Mouse (Mus musculus): Measurements from ENCODE around the gene Ndufs7. TPM values are rescaled to one million over a fixed set of nuclear protein-coding genes. Genes with fewer than 3 reads are reported as not detected.
"Not testable (repeated sequence)": the region's sequence is repeated elsewhere in the genome, so short reads cannot be mapped to it uniquely, and the experiment has no call there.

Gene Ndufs7
- 100 to 1,000 TPM; 199 to 204 TPM for total RNA-seq (2021)

GRCm38 (mm10) chr10:80248971-80249640 lies at the start of gene Ndufs7:
TSS of gene Ndufs7 (plus strand) at chr10:80249121.
- DNase-seq, result peak; percentile 95 to 97

- peak; percentile 64 to 67 for DNase-seq
These were observed 49.4 kb upstream of the Ndufs7 start for GRCm38 (mm10) chr10:80199440-80200008.

- no peak for DNase-seq
These were observed 48.4 kb upstream of the Ndufs7 start for GRCm38 (mm10) chr10:80200485-80200884.

- DNase-seq, result no peak
These were observed 44.9 kb upstream of the Ndufs7 start for GRCm38 (mm10) chr10:80204055-80204454.

GRCm38 (mm10) chr10:80207201-80207600 lies 41.7 kb upstream of the Ndufs7 start:
- no peak for DNase-seq

GRCm38 (mm10) chr10:80207676-80208075 lies 41.2 kb upstream of the Ndufs7 start:
- no peak for DNase-seq

GRCm38 (mm10) chr10:80208248-80208647 lies 40.7 kb upstream of the Ndufs7 start:
- no peak for DNase-seq

GRCm38 (mm10) chr10:80208841-80209371 lies 40.0 kb upstream of the Ndufs7 start:
- peak; percentile 30 to 36 for DNase-seq

GRCm38 (mm10) chr10:80211547-80212103 lies 37.3 kb upstream of the Ndufs7 start:
- not testable (repeated sequence) for DNase-seq

GRCm38 (mm10) chr10:80215048-80215772 lies 33.7 kb upstream of the Ndufs7 start:
- no peak for DNase-seq

- DNase-seq, result no peak
These were observed 28.2 kb upstream of the Ndufs7 start for GRCm38 (mm10) chr10:80220676-80221075.

- DNase-seq, result not testable (repeated sequence)
These were observed 25.8 kb upstream of the Ndufs7 start for GRCm38 (mm10) chr10:80223137-80223536.

- no peak for DNase-seq
These were observed 22.9 kb upstream of the Ndufs7 start for GRCm38 (mm10) chr10:80226071-80226415.

- DNase-seq, result peak; percentile 99
These were observed 22.3 kb upstream of the Ndufs7 start, which contains the start of gene Mum1 for GRCm38 (mm10) chr10:80226416-80227165. TSS of gene Mum1 (plus strand) at chr10:80226434.

GRCm38 (mm10) chr10:80227166-80227539 lies 21.8 kb upstream of the Ndufs7 start:
- no peak for DNase-seq

GRCm38 (mm10) chr10:80227877-80228775 lies 20.8 kb upstream of the Ndufs7 start:
- DNase-seq, result no peak

GRCm38 (mm10) chr10:80236145-80236825 lies 12.6 kb upstream of the Ndufs7 start:
- no peak for DNase-seq

GRCm38 (mm10) chr10:80237020-80237419 lies 11.9 kb upstream of the Ndufs7 start:
- no peak for DNase-seq

GRCm38 (mm10) chr10:80238306-80238705 lies 10.6 kb upstream of the Ndufs7 start:
- DNase-seq, result no peak

GRCm38 (mm10) chr10:80239791-80240190 lies 9.1 kb upstream of the Ndufs7 start:
- DNase-seq, result no peak

GRCm38 (mm10) chr10:80242088-80242487 lies 6.8 kb upstream of the Ndufs7 start:
- no peak for DNase-seq
